Mouse (Mus musculus): Measurements from ENCODE around the gene Ckb.

Ckb gene

DNA sequence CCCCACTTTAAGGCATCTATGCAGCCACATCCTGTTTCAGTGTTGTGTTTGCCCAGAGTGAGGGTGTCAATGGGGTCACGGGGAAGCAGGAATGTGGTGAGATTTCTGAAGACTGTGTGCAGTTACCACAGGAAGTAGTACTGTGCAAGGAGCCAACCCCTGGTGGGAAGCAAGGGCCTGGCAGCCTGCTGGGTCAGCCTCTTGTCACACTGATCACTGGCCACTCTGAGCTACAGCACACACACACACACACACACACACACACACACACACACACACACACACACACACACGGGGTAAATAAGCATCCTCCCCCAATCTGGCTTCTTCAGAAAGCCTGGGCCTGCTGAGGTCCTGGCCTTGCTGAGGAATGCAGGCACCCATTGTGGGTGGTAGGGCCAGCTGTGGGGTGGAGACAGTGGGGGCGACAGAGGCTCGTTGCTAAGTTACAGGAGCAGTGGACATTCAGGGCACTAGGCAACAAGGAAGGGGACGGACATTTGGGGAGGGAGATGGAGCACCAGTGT is 19.3 kb upstream of the Ckb start:
- DNase-seq = peak; percentile 79

DNA sequence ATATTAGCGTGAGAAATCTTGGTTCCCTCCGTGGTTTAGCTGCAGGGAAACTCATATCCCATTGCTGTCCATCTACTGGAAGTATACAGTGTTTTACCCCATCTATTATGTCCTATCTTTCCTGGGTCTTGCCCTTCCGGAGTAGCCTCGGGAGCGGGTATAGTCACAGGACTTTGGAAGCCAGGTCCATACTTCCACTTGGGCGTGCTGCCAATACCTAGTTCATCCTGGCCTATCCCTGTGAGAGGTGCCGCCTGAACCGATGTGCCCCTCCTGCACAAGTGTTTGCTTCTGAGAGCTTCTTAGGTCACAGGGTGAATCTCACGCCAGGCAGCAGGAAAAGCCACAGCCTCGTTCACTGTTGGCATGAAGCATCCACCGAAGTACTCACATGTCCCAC is 17.3 kb upstream of the Ckb start:
- no peak for DNase-seq

DNA sequence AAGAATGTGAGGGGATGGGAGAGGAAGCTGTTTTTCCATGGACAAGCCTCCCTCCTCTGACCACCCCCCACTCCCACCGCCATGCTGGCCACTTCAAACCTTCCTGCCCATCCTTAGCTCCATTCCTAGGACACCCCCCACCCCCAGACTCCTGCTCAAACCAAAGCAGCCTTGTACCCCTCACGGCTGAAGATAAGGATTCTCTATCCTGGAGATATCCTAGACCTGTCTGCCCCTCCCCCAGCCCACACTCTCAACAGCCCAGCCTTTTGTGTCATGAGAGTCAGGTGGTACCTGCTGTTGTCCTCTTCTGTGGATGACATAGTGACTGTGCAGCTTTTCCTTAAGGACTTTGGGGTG is 15.9 kb upstream of the Ckb start:
- DNase-seq = no peak

DNA sequence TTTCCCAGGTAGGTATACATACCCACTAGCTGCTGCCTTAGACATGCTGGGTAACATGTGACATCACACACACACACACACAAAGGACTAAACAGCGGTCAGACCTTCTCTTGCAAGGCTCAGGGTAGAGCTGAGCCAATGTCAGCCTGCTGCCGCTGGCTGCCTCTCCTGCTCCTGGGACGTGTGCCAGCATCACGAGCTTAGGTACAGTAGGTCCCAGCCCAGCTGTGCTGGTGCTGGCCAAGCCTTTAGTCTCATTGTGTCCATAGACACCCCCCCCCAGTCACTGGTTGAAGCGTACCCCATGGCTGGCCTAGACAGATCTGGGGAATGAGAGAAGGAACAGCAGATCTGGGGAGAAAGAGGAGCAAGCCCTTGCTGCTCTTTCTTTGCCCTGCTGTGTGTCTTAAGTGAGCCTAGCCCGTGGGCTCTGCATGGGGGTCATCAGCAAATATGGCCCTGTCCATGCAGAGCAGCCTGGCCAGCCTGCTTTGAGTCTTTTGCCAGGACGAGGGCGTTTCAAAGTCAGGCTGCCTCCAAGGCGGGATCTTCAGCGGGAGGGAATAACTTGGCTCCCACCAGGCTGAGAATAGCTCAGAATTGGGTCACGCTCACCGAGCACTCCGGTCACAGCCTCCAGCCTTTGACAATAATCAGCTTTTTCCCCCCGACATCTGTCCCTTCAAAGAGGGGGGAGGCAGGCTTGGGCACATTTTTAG is 15.4 kb upstream of the Ckb start:
- peak; percentile 37 for DNase-seq

DNA sequence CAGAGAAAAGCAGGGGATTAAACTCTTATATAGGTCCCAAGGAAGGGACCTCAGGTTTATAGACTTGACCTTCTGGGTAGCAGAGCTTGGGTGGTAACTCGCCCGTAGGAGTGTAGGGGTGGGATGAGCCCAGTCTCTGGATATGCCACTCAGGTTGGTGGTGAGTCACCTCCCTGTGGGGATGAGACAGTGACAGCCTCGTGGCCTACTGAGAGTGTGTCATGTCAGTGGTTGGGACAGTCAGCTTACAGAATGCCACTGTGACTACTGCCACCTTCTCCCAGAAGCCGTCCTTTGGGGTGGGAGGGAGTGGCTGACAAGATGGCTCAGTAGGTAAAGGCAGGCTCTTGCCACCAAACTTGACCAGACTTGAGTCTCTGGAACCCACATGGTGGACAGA is 14.3 kb upstream of the Ckb start:
- no peak for DNase-seq

DNA sequence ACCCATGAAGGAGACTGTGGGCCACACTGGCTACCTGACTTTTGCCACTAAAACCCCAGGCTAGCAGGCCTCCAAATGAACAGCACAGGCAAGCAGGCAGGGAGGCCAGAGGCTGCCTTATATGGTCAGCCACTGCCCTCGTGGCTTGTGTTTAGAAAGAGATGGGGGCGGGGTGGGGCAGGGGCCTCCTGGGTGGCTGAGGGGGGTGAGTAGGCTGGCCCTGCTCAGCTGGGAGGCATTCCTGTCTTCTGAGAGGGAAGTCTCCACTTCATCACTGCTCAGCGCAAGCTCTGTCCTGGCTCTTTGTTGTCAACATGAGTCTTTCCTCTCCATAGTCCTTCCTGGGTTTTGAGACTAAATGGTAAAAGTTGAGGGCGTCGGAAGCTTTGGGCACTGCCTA is 10.7 kb upstream of the Ckb start:
- DNase-seq = no peak

DNA sequence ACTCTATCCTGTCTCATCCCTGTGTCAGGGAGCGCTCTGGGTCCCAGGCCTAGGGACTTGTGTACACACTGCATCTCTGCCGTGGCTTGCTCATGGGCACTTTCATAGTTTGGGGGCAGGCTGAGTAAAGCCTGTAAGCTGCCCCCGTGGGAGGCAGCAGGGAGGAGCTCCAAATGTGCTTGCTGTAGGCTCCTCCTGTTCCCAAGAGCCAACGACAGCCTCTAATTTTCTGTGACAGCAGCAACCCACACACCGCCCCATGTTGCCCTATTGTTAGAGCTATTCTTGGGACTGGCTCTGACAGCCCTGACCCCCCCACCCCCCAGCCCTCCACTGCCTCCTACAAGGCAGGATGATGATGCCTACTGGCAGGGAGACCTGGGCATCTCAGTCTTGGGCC is 9.9 kb upstream of the Ckb start:
- DNase-seq = no peak

DNA sequence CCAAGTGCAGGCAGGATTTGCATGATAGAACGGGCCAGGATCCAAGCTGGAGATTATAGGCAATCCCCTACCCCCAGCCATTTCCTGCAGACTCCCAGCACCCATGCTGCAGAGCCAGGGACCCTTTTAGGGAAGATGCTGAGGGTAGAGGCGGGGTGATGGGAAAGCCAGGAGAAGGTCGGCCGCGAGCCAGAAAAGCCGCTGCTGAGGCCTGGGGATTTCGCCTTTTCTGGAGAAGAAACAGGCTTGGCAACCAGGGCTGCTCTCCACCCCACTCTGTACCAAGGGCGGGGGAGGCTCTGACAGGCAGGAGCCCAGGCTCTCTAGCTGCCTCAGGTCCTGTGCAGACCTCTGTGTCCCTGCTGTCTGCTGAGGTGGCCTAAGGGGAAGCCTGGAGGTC is 9.2 kb upstream of the Ckb start:
- DNase-seq = no peak

DNA sequence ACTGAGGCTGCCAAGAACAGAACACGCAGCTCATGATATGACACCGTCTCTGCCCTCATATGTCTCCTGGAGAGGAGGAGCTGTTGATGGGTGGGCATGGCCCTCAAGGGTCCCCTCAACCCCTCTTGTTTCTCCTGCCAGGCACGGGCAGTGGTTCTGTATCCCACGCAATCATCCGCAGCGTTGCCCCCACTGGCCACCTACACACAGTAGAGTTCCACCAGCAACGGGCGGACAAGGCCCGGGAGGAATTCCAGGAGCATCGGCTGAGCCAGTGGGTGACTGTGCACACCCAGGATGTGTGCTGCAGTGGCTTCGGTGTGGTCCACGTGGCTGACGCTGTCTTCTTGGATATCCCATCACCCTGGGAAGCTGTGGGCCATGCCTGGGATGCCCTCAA is 8.5 kb upstream of the Ckb start:
- no peak for DNase-seq

DNA sequence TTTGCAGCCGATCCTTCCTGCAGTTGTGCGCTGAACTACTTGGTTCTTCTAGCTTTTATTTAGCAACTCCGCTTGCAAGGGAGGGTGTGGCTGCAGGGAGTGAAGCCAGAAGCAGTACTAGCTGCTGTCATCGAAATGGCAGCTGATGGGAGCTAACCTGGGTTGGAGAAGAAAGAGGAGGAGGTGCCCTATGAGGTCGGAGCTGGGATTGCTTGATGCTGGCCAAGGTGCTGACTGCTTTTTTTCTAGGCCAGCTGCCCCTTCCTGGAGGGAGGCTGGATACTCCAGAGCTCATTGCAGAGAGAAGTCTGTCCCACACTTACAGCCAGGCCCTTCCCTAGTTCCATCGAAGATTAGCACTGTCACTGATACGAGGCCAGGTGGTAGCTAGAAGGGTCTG is 6.9 kb upstream of the Ckb start:
- no peak for DNase-seq

DNA sequence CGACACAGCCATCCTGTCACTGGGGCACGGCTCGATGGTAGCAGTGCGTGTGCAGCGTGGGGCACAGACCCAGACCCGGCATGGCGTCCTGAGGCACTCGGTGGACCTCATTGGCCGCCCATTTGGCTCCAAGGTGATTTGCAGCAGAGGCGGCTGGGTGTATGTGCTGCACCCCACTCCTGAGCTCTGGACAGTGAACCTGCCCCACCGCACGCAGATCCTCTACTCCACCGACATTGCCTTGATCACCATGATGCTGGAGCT is 6.5 kb upstream of the Ckb start:
- no peak for DNase-seq

DNA sequence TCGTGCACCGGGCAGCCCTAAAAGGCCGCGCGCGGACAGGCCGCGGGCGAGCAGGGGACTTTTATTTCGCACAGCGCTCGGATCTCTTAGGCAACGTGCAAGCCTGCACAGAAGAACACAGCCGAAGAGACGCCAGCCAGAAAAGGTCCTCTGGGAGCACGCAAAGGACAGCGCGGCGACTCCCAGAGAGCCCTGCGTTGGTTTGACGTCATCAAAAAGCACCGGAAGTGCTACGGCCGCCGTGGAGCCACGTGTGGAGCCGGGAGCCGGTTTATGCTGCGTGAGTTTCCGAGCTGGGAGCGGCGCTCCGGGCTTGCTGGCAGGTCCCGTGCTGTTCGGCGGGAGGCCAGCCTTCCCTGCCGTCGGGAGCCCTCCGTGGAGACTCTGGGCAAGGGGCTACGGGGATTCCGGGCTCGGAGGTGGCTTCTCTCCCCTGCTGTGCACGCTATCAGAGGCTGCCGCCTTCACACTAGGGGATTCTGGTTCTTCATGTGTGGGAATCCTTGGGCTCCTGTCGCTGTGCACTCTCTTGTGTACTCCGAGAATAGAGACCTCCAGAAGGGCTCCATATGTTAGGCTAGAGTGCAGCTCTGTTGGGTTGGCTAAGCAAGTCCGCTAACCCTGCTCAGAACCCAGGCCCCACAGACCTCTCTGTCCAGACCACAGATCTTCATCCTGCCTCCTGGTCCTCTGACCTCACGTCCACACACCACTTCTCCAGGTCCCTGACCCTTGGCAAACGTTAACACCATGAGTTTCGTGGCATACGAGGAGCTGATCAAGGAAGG is 5.9 kb upstream of the Ckb start, which contains the start of gene Trmt61a:
Gene Trmt61a (plus strand): TSS at position 224 of the 788 bp plus-strand sequence.
- DNase-seq = peak; percentile 96

DNA sequence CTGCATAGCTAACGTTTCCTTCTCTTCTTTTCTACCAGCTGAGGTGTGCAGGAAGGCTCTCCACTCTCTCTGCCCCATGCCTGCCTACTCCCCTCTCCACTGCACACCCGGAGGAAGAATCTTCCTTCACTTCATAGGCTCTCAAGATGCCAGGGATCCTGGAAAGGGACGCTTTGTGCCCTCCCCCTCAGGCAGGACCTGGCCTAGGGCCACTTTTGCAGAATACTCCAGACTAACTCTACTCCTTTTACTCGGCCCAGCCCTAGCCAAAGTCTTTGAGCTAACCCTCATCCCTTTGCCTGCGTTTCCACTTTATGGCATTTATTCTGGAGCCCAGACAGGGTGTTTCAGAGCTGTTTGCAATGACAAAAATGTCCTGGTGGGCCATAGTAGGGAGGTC is 5.3 kb upstream of the Ckb start:
- no peak for DNase-seq

DNA sequence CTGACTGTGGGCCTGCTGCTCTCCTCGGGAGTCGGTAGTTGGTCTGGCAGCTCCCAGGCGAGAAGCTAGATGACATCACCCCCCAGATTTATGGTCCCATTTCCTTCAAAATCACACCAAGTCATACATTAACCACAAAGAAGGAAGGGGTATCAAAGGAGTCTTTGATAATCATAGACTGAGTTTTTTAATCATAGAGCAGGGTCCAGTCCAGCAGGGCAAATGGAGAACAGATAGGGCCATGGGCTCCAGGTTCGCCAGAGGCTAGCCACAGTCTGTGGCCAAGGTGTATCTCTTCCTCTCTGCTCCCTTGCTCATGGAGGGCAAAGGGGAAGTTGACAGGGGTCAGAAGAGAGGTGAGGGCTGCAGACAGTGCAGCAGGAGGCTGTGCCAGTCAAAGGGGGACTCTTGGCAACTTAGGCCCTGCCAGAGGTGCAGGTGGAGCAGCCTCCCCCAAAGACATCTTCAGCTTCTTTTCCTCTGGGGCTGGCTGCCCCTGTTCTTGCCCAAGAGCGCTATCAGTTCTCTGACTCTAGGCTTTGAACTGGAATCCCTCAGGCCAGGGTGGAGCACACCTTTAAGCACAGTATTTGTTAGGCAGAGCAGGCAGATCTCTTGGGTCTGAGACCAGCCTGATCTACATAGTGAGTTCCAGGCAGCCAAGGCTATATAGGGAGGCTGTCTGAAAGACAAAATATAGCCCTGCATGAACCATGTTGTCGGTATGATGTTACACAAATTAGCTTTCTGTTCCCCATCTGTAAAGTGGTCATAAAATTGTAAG is 3.9 kb upstream of the Ckb start:
- DNase-seq = no peak

DNA sequence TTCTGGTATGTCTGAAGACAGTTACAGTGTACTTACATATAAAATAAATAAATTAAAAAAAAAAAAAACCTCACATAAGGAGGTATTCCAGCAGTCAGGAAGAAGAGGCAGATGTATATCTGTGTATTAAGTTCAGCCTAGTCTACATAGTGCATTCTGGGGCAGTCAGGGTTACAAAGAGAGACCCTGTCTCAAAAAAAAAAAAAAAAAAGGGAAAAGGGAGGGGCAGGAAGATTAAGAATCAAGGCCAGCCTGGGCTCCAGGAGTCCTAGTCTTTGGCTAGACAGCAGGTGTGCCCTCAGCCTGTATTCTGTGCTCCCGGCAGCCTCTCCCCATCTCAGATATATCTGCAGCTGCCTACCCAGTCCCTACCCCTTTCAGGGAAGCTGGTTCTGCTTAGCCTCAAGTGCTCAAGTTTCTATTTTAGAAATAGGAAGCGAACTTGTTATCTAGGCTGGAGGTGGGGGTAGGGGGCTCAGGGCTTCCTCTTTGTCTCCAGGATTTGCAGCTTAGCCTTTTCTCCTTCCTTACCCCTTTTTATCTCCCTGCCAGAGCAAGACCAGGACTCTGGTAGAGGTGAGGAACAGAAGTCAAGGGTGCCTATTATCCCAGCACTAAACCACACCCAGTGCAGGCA is 2.8 kb upstream of the Ckb start:
- no peak for DNase-seq

DNA sequence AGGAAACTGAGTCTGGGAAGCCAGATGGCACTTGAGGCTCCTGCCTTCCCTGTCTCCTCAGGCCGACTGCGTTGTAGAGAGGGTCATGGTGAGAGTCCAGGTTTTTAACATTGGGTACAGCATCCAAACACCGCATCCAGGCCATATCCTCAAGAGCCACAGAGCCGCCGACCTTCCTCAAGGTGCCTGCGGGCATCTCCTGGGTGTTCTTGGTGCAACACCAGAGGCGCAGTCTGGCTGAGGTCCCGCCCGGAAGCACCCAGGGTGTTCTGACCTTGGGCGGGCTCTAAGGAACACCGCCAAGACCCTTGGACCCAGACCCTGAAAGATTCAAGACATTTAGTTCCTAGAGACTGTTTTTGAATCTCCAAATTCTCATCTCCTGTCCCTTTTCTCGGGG is 443 bp upstream of the Ckb start:
- DNase-seq = no peak

DNA sequence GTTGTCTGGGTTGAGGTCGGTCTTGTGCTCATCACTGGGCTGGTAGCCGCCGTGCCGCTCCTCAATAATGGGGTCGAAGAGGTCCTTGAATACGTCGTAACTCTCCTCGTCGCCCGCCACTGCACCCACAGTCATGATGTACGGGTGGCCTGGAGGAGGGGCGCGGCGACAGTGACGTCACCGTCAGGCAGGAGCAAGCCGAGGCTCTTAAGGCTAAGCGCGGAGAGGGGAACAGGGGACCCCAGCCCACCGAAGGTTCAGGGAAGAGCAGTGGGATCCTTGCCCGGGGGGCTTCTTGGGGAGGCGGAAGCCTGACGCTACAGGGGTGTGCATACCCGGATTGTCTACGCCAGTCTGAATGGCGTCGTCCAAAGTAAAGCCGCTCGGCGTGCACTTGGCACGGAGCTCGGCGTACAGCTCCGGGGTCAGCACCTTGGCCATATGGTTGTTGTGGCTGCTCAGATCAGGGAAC is 671 bp downstream of the Ckb start:
- DNase-seq = peak; percentile 67

DNA sequence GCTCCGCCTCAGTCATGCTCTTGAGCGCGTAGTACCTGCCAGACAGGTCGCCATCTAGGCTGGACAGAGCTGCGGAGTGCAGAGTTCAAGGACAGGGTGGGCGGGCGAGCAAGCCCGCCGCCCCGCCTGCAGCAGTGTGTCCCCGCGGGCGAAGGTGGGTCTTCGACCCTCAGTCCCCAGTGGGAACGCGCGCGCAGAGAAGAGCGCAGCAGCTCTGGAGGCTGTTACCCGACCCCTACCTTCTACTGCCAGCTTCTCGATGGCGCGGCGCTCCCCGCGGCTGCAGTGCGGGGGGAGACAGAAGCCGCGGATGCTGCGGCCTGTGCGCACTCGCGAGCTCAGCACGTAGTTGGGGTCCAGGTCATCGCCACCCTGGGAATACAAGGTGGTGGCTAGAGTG is 1.2 kb downstream of the Ckb start:
- no peak for DNase-seq

DNA sequence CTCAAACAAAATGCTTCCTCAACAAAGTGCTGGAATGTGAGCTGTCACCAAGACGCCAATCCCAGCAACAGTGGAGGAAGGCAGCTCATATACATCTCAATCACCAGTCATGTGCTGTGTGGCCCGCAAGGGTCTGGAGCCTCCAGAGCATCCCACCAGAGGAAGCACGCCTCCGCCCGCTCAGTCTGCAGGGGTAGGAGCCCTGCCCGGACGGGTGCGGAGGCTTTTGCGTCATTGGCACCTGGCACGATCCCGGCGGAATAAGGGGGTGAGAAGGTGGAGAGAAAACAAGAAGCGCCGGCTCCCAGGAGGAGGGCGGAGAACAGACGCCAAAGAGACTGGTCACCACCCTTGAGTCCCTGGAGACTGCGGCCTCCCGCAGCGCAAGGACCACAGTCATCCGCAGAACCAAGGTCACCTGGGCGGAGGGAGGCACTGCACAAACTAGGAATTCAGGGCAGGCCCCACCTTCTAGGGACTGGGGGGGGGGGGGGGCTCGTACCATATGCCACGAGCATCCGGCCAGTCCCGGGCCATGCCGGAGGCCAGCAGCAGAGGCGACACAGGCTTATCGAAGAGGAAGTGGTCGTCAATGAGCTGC is 1.7 kb downstream of the Ckb start:
- DNase-seq = peak; percentile 37

DNA sequence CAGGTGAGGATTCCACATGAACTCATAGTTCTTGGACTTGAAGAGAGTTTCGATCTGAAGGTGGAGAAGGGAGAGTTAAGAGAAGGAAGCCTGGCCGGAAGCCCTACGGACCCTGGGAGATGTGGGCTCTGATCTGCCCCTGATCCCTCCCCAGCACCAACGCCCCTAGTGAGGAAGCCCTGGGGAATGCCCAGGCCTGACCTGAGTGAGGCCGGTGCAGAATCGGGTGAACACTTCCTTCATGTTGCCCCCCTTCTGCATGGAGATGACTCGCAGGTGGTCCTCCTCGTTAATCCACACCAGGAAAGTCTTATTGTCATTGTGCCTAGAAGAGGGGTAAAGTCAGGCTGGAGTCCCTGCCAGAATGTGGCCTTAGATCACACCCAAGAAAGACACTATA is 2.2 kb downstream of the Ckb start:
- DNase-seq = no peak

DNA sequence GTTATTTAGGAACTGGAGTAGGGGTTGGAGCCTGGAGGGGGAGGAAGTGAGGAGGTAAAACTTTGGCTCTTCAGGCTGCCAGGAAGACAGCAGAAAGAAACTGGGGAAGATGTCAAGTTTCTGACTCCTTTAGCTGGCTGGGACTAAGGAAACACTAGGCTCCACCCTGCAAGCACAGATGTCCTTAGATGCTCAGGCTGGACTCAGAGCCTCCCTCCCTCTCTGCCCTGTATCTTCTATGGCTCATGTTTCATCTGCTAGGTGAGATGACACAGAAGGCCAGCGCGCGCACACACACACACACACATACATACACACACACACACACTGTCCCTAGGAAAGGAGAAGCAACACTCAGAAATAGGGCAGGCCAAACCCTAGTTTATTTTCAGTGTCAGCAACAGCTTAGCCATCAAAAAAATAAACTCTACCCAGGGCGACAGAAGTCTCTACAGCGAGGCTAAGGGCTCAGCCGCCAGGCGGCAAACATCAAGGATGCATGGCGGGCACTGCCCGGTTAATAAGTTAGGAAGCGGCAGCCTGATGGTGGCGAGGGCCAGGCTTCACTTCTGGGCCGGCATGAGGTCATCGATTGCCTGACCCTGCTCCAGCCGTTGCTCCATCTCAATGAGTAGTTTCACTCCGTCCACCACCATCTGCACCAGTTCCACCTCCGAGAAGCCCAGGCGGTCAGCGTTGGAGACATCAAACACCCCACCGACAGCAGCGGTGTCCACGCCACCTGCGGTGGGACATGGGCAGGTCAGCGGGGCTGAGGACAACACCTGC is 2.9 kb downstream of the Ckb start:
- no peak for DNase-seq

DNA sequence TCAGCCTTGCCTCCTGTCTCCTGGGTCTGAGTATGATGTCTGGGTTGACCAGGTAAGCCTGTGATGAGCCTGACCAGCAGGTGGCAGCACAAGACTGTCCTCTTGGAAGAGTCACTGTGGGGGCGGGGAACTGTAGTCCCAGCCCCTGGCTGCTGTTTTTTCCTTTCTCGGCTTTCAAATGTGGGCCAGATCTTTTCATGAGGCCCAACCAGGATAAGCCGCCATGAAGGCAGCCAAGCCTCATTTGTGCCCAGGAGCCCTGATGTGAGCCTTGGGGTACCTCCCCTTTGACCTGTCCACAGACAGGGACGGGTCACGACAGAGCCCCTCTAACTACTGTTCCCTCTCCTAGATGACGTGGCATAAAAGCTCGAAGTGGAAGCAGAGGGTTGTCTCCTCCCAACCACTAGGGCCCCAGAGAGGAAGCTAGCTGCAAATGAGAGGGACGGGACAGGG is 3.7 kb downstream of the Ckb start:
- peak; percentile 98 for DNase-seq
